Mouse (Mus musculus): ENCODE data around the gene Tacc3.

GRCm38 (mm10) chr5:33658664-33659050, 729 bp downstream of the Tacc3 start:
- no peak for TF ChIP-seq GATA1 (IDR thresholded peaks at IDR 0.05; ENCODE audit: borderline replicate concordance, low read length)
- TF ChIP-seq FLI1 (IDR thresholded peaks at IDR 0.05; ENCODE audit: low read length): no peak

Data from megakaryocyte, embryonic 14.5 days (primary cell).